Mouse (Mus musculus) left cerebral cortex, adult 11 months (tissue): Measurements from ENCODE around the gene Olfr1177-ps.

Experiments used
- DNase-seq: peaks from one replicate; pipeline ENCODE4 v3.0.0; 2022; ENCODE audit warnings: low spot score

The Olfr1177-ps gene

GRCm38 (mm10) chr2:88346392-88346791 lies at the start of gene Olfr1177-ps:
Gene Olfr1177-ps, minus strand, starts transcription at chr2:88346492.
- DNase-seq = no peak

GRCm38 (mm10) chr2:88386762-88387161 lies 40.5 kb upstream of the Olfr1177-ps start, which contains the start of gene Olfr1178:
Gene Olfr1178, plus strand, starts transcription at chr2:88387062.
- no peak for DNase-seq

- DNase-seq = no peak
Observed at GRCm38 (mm10) chr2:88356304-88356703, 10.0 kb upstream of the Olfr1177-ps start.

GRCm38 (mm10) chr2:88336421-88336820 lies 9.9 kb downstream of the Olfr1177-ps start, which contains the start of gene Olfr1176:
Gene Olfr1176, plus strand, starts transcription at chr2:88336721.
- DNase-seq = no peak

- no peak for DNase-seq
Observed at GRCm38 (mm10) chr2:88327115-88327514, 19.2 kb downstream of the Olfr1177-ps start, which contains the start of gene Olfr1175-ps. Gene Olfr1175-ps, minus strand, starts transcription at chr2:88327215.

GRCm38 (mm10) chr2:88315035-88315434 lies 31.3 kb downstream of the Olfr1177-ps start, which contains the start of gene Olfr1174-ps:
Gene Olfr1174-ps, minus strand, starts transcription at chr2:88315135.
- DNase-seq = no peak
